Mouse (Mus musculus) layer of hippocampus, postnatal 10 days (tissue): Measurements from ENCODE around the gene Dnaja4. TPM values are rescaled to one million over a fixed set of nuclear protein-coding genes. Genes with fewer than 3 reads are reported as not detected.

Experiments
- DNase-seq, 2 experiments: peaks; one replicate each; pipeline ENCODE4 v3.0.0; 2021; ENCODE audit warnings: low spot score in 2 of 2
- total RNA-seq, 2 experiments: library from RNA; stranded (reverse); gene quantifications; 2 replicates each; pipeline ENCODE4 v1.2.3; 2021

Gene Dnaja4
- total RNA-seq, 2 experiments from 2014 or later = 17.1 TPM

- peak; percentile 81 to 88 for DNase-seq
These were observed 886 bp downstream of the Dnaja4 start for GRCm38 (mm10) chr9:54699345-54700173.

DNA sequence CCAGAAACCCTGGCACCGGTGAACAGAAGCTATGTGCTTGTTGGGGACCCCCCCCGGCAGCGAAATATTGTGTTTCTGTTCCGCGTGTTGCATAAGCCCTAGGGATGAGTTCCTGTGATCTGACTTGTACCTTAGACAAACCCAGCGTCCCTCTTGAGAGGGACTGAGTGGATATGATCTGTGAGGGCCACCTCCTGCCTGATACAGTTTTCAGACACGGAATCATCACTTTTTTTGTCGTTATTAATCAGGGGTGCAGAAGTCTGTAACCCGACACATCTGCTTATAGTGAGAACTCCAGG lies 1.5 kb downstream of the Dnaja4 start:
- no peak for DNase-seq

- DNase-seq = no peak
These were observed 2.1 kb downstream of the Dnaja4 start for GRCm38 (mm10) chr9:54700746-54701145.

DNA sequence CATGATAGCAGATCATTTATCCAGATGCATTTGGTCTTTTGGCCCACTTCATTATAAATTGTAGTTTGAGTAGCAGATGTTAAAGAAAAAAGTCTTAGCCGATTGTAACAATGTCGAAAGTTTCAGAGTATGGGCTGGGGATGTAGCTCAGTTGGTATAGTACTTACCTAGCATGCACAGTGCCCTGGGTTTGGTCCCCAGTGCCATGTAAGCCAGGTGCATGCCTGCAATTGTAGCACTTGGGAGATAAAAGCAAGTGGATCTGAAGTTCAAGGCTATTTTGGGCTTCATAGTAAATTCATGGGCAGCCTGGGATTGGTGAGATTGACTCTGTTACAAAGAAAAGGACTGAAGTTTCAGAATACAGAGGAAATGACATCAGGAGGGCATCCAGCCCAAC lies 3.9 kb downstream of the Dnaja4 start:
- DNase-seq = no peak

DNA sequence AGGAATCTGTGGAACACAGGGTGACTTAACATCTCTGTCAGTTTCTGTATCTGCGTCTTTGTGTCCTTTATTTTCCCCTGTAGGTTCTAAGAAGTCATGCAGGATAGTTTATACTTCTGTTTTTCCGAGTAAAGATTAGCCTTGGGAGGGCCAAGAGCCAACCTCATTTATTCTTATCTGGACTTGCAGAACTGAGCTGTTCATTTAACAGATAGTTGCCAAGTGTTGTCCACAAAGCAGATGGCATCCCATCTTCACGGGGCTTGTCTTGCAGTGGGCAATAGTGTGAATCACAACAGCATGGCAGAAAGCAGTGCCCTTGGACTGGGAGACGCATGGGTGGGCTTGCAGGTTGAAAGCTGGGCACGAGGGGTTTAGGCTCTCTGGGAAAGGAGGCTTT lies 5.7 kb downstream of the Dnaja4 start:
- DNase-seq = no peak

- DNase-seq = no peak
These were observed 6.9 kb downstream of the Dnaja4 start for GRCm38 (mm10) chr9:54705561-54705960.

- DNase-seq = no peak
These were observed 8.8 kb downstream of the Dnaja4 start for GRCm38 (mm10) chr9:54707288-54707999.

DNA sequence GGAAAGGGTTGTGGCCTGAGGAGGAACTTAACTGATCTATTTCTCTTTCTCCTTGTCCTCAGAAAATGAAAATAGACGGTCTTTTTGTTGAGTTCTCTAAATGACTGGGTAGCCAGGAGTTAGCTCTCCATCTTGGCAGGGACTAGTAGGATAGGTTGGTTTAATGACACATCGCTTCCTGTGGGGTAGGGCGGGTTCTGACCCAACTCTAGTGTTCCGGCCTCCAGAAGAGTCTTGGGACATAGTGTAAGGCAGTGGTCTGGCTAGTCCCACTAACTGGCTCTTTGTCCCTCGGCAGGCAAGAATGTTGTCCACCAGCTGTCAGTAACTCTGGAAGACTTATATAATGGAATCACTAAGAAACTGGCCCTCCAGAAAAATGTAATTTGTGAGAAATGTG lies 9.4 kb downstream of the Dnaja4 start:
- no peak for DNase-seq

DNA sequence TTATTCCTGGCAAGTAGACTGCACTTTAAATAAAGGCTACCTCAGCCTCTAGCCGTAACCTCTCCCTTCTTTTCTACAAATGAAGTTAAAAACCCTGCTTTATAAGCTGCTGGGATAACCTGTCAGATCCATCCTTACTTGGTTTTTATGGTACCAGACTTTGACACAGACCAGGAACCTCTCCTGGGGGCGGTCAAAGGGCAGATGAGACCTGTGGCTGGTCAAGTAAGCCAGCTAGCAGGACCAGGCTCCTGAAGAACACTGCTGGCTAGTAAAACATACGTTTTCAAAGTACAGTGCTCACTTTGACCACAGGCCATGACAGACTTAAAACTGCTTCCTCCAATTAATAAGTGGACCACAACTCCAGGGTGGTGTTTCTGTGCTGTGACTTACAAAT lies 17.1 kb downstream of the Dnaja4 start:
- no peak for DNase-seq

DNA sequence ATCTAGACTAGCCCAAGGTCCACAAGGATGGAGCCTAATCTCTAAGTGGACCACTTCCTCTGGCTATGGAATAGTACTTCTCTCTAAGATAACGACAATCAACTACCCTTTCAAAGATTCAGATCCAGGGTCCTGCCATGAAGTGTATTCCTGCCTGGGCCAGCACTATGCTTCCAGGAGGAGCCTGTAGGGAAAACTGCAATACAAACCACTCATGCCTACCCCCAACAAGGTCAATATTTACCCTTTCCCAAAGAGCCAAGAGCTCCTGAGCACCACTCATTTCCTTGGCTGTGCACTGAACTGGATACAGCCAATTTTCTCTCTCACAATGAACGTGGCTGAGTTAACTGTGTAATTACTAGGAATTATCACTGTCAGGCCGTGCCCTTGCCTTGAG lies 18.9 kb downstream of the Dnaja4 start:
- DNase-seq = no peak

- no peak for DNase-seq
These were observed 23.5 kb downstream of the Dnaja4 start for GRCm38 (mm10) chr9:54722156-54722555.

GRCm38 (mm10) chr9:54722596-54722995 lies 23.9 kb downstream of the Dnaja4 start:
- no peak for DNase-seq

GRCm38 (mm10) chr9:54726315-54726714 lies 27.6 kb downstream of the Dnaja4 start:
- DNase-seq = no peak

GRCm38 (mm10) chr9:54732122-54732521 lies 33.4 kb downstream of the Dnaja4 start:
- no peak for DNase-seq

DNA sequence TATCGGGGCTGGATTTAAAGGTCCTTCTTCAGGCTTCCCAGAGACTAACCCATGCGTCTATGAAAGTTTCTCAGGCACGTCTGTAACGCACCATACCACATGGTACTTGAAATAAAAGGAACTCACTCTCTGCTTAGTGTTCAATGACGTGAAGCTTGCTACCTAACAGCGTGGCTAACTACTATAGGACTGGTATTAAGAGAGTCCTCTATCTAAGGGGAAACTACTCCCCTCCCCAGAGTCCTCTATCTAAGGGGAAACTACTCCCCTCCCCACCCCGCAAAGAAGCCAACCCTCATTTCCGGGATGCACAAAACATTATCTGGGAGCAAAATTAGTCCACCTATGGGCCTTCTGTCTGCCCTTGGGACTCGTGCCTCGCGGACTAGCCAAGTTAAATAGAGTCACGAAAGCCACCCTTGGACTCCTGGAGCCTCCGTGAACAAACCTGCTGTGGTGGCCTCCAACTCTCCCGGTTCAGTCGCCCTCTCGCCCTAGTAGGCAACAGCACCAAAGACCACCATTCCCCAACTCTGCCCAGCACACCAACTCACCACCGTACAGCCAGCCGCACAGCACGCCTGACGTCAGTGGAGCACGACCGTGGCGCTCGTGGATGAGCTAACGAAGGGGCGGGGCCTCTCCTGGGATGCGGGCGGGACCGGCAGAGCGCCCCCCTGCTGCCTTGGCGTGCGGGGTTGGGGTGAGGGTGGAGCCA lies 35.4 kb downstream of the Dnaja4 start, which contains the start of gene Wdr61:
Gene Wdr61 (minus strand): TSS at position 599 of the 718 bp plus-strand sequence.
- DNase-seq = peak; percentile 99

DNA sequence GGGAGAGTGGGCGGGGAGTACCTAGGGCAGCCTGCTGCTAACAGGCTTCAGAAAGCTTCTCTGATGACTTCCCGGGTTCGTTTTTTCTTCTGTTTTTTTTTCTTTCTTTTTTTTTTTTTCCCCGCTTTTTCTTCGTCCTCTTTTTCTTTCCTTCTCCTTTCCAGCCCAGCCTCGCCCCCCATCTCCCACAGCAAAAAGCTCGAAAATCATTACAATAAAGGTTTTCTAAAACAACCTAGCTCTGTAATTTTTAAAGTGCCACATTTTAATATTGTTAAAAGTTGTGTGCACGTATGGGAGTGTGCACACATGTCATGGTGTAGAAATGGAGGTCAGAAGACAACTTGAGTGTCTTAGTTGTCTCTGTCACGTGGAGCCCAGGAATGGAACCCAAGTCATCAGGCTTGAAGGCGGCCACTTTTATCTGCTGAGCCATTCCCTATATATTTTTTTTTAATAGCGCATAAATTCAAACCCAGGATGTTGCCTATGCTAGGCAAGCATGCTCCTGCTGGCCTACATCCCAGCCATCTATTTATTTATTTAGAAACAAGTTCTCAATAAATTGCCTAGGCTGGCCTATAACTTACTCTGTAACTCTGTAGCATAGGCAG lies 36.1 kb downstream of the Dnaja4 start:
- no peak for DNase-seq

GRCm38 (mm10) chr9:54736284-54736701 lies 37.6 kb downstream of the Dnaja4 start:
- DNase-seq = peak; percentile 44 to 56

DNA sequence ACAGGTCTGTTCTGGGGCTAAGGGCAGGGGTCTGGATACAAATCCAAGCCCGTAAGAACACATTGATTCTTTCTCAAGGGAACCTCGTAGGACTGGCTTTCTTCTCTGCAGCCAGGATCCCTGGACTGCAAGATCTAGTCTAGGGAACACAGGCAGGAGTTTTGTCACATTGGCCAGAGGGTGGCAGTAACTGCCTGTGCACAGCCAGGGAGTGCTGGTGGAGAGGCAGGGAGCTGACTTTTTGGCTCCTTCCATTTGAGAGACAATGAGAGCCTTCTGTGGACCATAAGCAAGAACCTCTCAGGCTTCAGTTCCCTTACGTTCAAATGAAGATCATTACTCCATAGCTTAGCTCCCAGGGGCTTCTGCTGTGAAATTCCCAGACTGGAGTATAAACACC lies 39.7 kb downstream of the Dnaja4 start:
- DNase-seq = peak; percentile 76 to 80

DNA sequence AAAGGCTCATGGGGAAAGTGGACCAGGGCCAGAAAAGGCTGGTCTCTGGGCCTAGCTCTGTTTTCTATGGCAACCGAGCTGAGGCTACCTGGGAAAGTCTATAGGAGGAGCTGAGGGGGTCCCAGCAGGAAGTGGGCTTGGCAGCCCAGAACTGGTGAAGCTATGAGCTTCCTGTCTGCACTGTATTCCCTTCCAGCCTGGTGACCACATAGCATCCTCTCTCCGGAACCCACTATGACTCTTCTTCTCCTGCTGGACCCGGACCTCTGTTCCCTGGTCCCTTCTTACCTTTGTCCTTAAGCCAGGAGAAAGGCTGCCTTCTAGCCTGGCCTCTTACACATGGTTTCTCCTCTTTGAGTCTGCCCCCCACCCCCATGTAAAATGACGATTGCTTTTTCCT lies 45.2 kb downstream of the Dnaja4 start:
- no peak for DNase-seq

DNA sequence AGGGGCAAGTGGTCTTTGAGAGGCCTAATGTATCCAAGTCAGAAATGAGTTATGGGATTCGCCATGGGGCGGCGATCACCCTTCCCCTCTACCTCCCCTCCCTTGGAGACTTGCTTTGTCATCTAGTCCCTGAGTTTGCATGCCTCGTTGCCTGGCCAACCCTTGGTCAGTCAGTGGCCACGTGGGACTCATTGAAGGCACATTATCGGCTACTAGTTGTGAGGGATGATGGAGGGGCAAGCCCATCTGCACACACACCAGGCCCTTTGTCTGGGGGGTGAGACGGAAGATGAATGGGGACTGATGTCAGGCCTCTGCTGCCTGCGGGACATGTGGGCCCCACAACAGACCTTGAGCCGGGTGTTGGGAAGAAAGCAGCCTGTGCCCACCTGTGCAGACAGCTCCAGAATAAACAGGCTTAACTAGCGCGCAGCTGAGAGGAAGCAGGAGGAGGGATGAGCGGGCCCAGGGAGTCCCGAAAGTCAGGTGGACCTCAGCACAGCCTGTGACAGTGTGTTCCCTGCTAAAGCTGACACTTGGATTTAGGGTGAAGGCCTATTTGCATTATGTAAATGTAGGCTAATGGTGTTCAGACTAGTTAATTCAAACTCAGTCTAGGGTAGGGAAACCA lies 47.2 kb downstream of the Dnaja4 start:
- no peak for DNase-seq
